Mouse (Mus musculus) retina, postnatal 1 day (tissue): ENCODE measurements around the gene Pak7.

ENCODE experiments used
- DNase-seq: peaks from one replicate; pipeline ENCODE4 v3.0.0-alpha.2; 2012

The Pak7 gene

DNA sequence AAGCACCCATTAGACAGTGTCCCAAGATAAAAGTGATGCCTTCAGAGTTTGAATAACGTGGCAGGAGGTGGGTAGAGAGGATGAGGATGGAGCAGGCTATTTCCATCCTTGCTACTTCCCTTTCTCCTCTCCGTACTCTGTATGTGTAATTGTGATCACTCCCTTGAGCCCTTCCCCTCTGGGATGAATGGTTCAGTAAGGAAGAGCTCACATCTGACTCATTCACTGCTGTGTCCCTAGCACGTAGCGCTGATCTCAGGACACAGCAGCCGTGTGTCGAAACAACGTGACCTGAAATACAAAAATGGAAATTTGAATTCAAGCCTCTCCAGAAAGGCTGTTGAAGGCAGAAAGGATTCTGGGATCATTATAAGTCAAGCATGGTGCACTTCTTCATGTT is 237.0 kb downstream of the Pak7 start:
- no peak for DNase-seq

DNA sequence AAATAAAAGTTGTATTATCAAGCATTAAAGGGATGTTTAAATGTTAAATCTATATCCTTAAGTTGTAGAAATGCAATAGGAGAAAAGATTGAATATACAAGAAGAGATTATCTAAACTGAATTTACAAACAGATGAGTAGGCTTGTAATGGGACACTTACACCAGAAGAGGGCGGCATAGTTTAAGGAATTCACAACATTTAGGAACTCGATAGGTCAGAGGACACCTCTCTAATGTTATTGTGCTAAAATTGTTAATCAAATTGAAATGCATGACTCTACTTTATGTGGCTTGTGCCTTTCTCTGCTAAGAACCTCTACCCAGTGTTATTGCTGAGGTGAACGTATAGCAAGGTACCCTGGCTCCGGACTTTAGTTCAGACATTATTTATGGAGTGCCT is 238.2 kb downstream of the Pak7 start:
- peak; percentile 67 for DNase-seq

DNA sequence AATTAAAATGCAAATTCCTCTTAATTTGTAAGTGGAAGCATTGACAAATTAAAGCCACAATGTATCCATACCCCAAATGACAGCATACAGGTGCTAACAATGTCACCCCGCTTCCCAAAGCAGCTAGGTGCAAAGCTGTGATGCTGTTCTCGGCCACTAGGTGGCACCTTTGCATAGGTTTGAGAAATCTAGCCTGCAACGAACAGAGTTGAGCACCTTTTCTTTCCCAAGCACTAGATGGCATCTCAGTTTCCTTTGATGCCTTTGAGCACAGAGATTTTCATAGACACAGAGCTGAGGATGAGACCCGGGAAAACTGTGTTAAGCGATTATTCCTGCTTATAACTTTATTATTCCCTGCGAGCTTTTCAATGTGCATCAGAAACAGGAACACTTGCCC is 238.8 kb downstream of the Pak7 start:
- DNase-seq: peak; percentile 89

DNA sequence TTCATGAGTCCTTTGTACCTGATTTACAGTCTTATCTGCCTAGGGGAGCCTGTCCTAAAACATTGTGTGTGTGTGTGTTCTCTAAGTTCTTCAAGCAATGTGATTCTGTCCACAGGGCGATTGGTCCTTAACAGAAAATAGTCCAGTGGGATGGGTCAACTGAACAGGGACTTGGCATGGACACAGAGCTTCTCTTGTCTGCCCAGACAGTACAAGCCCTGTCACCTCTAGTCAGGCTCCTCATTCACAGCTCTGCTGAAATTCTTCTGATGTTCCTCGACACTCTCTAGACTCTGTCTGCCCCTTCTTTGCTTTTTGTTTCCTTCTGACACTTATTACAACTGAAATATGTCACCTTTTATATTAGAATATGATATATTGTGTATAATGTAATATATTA is 247.0 kb downstream of the Pak7 start:
- peak; percentile 35 for DNase-seq

- DNase-seq: peak; percentile 60
These were observed 248.4 kb downstream of the Pak7 start for GRCm38 (mm10) chr2:136139159-136140069.

- DNase-seq: no peak
These were observed 249.3 kb downstream of the Pak7 start for GRCm38 (mm10) chr2:136138451-136138850.

- no peak for DNase-seq
These were observed 265.9 kb downstream of the Pak7 start for GRCm38 (mm10) chr2:136121867-136122266.

DNA sequence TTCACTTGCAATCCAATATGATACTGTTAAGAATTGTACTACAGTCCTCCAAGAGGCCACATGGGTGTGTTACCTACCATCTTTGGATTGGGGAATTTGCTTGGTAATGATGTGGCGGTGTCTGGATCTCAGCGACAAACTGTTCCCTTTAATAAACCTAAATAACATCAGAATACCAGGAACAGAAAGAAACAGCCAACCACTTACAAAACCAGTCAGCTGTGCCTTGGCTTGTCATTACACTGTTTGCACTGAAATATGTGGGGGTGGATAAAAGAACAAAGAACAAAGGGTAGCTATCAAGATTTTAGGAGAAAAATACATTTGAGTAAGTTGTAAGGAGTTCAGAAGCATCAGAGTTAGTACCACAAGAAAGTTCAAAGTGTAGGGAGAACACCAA is 269.8 kb downstream of the Pak7 start:
- no peak for DNase-seq

GRCm38 (mm10) chr2:136113374-136113773 is 274.4 kb downstream of the Pak7 start:
- DNase-seq: no peak

GRCm38 (mm10) chr2:136109038-136109363 is 278.8 kb downstream of the Pak7 start:
- no peak for DNase-seq

DNA sequence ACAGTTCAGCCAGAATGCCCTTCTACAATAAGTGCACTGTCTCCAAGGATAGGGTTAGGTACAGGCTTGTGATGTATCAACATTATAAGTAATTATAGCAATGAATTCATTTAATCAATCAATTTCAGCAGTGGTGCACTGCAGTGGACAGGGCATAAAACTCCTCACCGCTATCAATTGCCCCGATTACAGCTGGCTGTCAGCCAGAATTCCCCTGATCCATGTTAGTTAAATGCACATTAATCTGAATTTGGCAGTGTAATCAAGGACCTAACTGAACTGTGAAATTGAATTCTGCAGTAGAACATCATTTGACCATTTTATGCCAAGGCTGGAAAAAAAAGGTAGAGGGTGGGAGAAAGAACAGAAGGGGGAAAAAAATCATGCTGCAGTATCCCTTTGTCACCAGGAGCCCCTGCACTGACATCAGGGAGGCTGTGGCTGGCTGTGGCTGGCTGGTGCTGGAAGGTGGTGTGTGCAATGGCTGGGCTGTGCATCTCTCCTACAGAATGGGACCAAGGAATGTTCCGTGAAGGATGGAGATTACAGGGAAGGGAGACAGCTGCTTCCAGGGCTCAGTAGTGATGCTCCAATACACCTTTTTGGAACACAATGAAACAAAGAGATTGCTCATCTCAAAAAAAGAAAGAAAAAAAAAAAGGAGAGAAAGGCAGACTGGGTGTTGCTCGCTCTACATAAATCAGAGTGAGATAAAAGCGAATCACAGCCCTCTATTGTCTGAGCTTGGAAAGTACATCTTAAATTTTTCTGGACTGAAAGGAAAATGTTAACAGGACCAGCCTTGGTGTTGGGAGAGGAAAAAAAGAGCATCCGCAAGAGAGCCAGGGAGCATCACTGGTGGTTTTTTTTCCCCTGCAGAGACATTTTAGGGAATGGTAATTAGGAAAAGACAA is 279.4 kb downstream of the Pak7 start:
- peak; percentile 71 for DNase-seq

- peak; percentile 37 for DNase-seq
These were observed 280.2 kb downstream of the Pak7 start for GRCm38 (mm10) chr2:136107597-136107996.

- DNase-seq: no peak
These were observed 290.6 kb downstream of the Pak7 start for GRCm38 (mm10) chr2:136097143-136097542.

DNA sequence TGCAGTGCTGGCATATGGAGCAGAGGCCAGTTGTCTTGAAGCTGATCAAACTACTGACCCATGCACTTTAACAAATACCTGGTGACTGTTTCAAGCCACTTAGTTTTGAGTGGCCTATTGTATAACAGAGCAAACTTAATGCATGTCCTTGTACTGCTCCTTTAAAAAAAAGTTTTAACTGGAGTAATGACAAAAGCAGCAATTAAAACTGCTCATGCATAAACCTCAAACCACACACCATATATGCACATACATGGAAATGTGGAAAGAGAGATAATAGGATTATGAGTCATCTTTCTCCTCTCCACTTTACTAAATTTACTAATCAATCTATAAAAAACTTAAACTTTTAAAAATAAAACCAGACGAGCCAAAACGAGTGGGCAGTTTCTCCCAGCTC is 291.8 kb downstream of the Pak7 start:
- DNase-seq: no peak

GRCm38 (mm10) chr2:136064356-136064755 is 323.4 kb downstream of the Pak7 start:
- DNase-seq: no peak

GRCm38 (mm10) chr2:136059029-136059669 is 328.6 kb downstream of the Pak7 start:
- peak; percentile 26 for DNase-seq

GRCm38 (mm10) chr2:136058398-136058797 is 329.4 kb downstream of the Pak7 start:
- DNase-seq: peak; percentile 12

DNA sequence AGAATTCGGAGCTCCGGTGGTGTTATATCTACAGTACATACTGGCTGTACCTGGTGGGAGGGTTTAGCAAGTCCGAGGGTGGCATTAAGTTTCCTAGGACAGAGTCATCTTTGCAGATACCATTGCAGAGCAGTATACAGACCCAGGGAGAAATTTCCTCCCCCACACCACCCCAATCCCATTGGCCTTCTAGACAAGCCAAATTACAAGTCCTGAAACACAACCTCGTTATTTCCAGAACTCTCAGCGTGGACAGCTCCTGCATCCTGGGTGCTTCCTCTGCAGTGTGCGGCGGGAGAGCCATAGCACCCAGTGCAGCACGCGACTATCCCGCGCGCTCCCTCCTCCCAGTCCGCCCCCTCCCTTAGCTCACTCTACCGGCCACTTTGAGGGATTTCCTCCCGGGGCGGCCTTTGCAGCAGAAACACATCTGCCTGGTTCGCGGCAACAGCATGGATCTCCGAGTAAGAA is 329.9 kb downstream of the Pak7 start:
- peak; percentile 52 for DNase-seq

- peak; percentile 60 for DNase-seq
These were observed 336.0 kb downstream of the Pak7 start, which contains the start of gene Lamp5 for GRCm38 (mm10) chr2:136051688-136052289. TSS of gene Lamp5 (plus strand) at chr2:136052239.

DNA sequence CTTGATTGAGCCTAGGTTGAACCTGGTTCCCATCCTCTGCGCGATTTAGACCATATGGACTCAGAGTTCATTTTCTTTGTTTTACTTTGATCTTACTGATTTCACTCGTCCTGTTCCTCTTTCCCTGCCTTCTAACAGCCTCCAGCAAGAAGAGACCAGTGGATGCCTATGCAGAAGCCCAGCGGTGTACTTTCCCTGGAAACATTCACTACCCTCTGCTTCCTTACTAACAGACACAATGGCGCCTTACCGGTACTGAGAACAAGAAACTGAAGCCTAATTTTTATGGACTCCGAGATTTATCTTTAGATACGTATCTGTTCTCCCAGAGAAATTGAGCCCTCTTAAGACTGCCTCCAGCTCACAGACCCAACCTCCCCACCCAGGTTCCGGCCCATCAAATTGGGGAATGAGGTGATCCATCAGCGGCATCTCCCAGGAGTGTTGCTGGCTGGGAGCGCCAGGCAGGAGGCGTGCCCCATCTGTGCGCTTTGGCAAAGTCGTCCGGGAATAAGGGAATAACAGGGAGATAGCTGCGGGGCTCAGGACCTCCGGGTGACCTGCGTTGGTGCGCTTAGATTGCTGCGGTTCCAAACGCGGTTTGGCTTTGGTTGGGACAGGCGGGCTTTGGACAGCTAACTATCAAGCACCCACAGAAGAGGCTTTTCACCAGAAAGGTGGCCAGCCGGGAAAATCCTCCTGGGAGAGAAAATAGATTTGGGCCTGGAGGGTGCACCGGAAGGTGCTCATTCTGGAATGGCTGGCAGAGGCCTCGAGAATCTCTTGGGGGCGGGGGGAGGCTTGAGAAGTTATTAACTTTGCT is 336.8 kb downstream of the Pak7 start:
- DNase-seq: peak; percentile 41

- DNase-seq: no peak
These were observed 339.3 kb downstream of the Pak7 start for GRCm38 (mm10) chr2:136048464-136048863.
